Mouse (Mus musculus): ENCODE measurements at regions not wholly inside any gene's neighbourhood (a gene's known extent, or its start where the extent isn't known, plus 50 kb on each side); places are given as distances from the start of the nearest gene placed in this dataset.

- ATAC-seq (ENCODE audit: low FRiP score), result no peak
- Histone ChIP-seq H3K4me1 (replicated peaks) (no peaks in the 10 kb centered on the region), H3K27ac (no peak overlapping the region), H3K4me3 (no peak overlapping the region), H3K36me3 (no peaks in the 10 kb centered on the region), H3K4me2 (no peak overlapping the region), H3K9me3 (no peaks in the 10 kb centered on the region), H3K27me3 (no peaks in the 10 kb centered on the region), H3K9ac (no peak overlapping the region)
These were observed 1361.0 kb downstream of the Efna5 start for GRCm38 (mm10) chr17:61520087-61520486.

GRCm38 (mm10) chr17:61515059-61515458 is 1366.1 kb downstream of the Efna5 start:
- no peak overlapping the region for H3K9ac ChIP-seq
- H3K4me1 ChIP-seq (replicated peaks), result no peaks in the 10 kb centered on the region
- H3K4me3 ChIP-seq, result no peak overlapping the region
- no peaks in the 10 kb centered on the region for H3K36me3 ChIP-seq
- no peaks in the 10 kb centered on the region for H3K27me3 ChIP-seq
- no peak overlapping the region for H3K4me2 ChIP-seq
- no peaks in the 10 kb centered on the region for H3K9me3 ChIP-seq
- ATAC-seq (ENCODE audit: low FRiP score), result no peak
- no peak overlapping the region for H3K27ac ChIP-seq
- WGBS, result 98% methylated on average over 1 of the region's 1 CpGs

GRCm38 (mm10) chr17:61513433-61513832 is 1367.7 kb downstream of the Efna5 start:
- Histone ChIP-seq H3K27me3 (no peaks in the 10 kb centered on the region), H3K4me3 (no peak overlapping the region), H3K9ac (no peak overlapping the region), H3K27ac (no peak overlapping the region), H3K4me2 (no peak overlapping the region), H3K9me3 (no peaks in the 10 kb centered on the region), H3K36me3 (no peaks in the 10 kb centered on the region), H3K4me1 (replicated peaks) (no peaks in the 10 kb centered on the region)
- WGBS, result 49% methylated on average over 4 of the region's 4 CpGs
- peak; percentile 61; the same call in 1 of the 2 replicates for ATAC-seq (ENCODE audit: low FRiP score)

GRCm38 (mm10) chr17:61495261-61495660 is 1385.9 kb downstream of the Efna5 start:
- H3K9ac ChIP-seq, result no peak overlapping the region
- 83% methylated on average over 3 of the region's 3 CpGs for WGBS
- H3K36me3 ChIP-seq, result no peaks in the 10 kb centered on the region
- H3K27ac ChIP-seq, result no peak overlapping the region
- H3K27me3 ChIP-seq, result no peaks in the 10 kb centered on the region
- no peaks in the 10 kb centered on the region for H3K9me3 ChIP-seq
- H3K4me3 ChIP-seq, result no peak overlapping the region
- H3K4me1 ChIP-seq (replicated peaks), result no peaks in the 10 kb centered on the region
- no peak overlapping the region for H3K4me2 ChIP-seq
- ATAC-seq (ENCODE audit: low FRiP score), result no peak

- 0 out of 2 replicates have a peak, but pooled peaks cover 8% of the 10 kb centered on the region for H3K36me3 ChIP-seq
- no peak overlapping the region for H3K4me3 ChIP-seq
- ATAC-seq (ENCODE audit: low FRiP score), result no peak
- H3K27me3 ChIP-seq, result no peaks in the 10 kb centered on the region
- no peaks in the 10 kb centered on the region for H3K4me1 ChIP-seq (replicated peaks)
- H3K9me3 ChIP-seq, result peaks cover 36% of the 10 kb centered on the region
- no peak overlapping the region for H3K9ac ChIP-seq
- H3K4me2 ChIP-seq, result no peak overlapping the region
- no peak overlapping the region for H3K27ac ChIP-seq
- WGBS, result 91% methylated on average over 5 of the region's 5 CpGs
These were observed 1403.7 kb downstream of the Efna5 start for GRCm38 (mm10) chr17:61477457-61477856.

- Histone ChIP-seq H3K9ac (no peak overlapping the region), H3K4me3 (no peak overlapping the region), H3K4me1 (replicated peaks) (no peaks in the 10 kb centered on the region), H3K4me2 (no peak overlapping the region), H3K9me3 (peaks cover 8% of the 10 kb centered on the region; the same call in 1 of the 2 replicates), H3K27ac (no peak overlapping the region), H3K36me3 (0 out of 2 replicates have a peak, but pooled peaks cover 2% of the 10 kb centered on the region), H3K27me3 (no peaks in the 10 kb centered on the region)
- no peak for ATAC-seq (ENCODE audit: low FRiP score)
- 92% methylated on average over 11 of the region's 11 CpGs for WGBS
These were observed 1406.7 kb downstream of the Efna5 start for GRCm38 (mm10) chr17:61474405-61474804.

GRCm38 (mm10) chr17:61452943-61453342 is 1428.2 kb downstream of the Efna5 start:
- Histone ChIP-seq H3K27me3 (no peaks in the 10 kb centered on the region), H3K9me3 (0 out of 2 replicates have a peak, but pooled peaks cover 2% of the 10 kb centered on the region), H3K4me2 (no peak overlapping the region), H3K36me3 (no peaks in the 10 kb centered on the region), H3K9ac (no peak overlapping the region), H3K27ac (no peak overlapping the region), H3K4me1 (replicated peaks) (no peaks in the 10 kb centered on the region), H3K4me3 (no peak overlapping the region)
- WGBS, result 71% methylated on average over 2 of the region's 2 CpGs
- no peak for ATAC-seq (ENCODE audit: low FRiP score)

- Histone ChIP-seq H3K9ac (no peak overlapping the region), H3K36me3 (no peaks in the 10 kb centered on the region), H3K27ac (no peak overlapping the region), H3K4me3 (no peak overlapping the region), H3K9me3 (no peaks in the 10 kb centered on the region), H3K4me2 (no peak overlapping the region), H3K27me3 (no peaks in the 10 kb centered on the region), H3K4me1 (replicated peaks) (no peaks in the 10 kb centered on the region)
- ATAC-seq (ENCODE audit: low FRiP score), result no peak
- 88% methylated on average over 8 of the region's 8 CpGs for WGBS
These were observed 1454.3 kb downstream of the Efna5 start for GRCm38 (mm10) chr17:61426846-61427245.

Data from hindbrain, embryonic 13.5 days (tissue).